In the genomic region with DNA sequence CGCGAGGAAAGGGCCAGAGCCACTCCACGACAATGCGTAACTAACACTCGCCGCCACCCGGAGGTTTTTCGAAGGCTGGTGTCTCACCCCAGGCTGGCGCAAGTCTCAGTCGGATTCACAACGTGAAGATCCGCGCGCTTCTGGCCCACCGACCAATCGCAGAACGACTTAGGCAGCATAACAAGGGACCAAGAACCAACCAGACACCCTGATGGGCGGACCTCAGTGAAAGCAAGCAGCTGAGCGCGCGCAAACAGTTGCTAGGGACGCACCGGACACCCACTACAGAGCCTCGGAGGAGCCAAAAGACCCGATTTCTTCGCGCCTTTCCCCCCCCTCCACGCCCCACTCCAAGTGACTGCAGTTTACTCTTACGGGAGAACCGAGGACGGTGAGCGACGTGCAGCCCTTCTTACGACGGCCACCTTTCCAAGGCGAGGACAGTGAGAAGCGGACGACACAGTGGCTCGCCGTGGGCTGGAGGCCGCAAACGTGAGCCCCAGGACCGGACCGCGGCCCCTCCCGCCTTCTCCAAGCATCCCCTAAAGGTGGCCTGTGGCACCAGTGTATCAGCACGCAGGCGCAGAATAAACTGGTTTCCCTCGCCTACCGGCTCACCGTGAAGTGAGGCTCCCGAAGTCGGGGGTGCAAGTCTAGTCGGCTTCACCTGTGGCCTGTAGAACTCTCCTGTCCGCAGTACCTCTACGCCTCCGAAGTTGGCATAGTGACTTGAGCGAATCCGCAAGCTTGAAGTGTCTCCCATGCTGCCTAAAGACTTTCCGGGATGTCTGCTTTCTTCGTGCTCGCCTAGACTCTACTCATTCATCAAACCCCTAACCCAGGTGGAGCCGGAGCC, we compare ENCODE assay signal across 8 mouse cellular contexts. TPM values are rescaled to one million over a fixed set of nuclear protein-coding genes. Genes with fewer than 3 reads are reported as not detected.
DNase-seq lines count a peak whose midpoint lies in the region; ATAC-seq lines count a peak whose summit lies in the region.

Ppp1r7 (plus strand) TSS at position 207 of the 856 bp plus-strand sequence.
Pask (minus strand) TSS at position 835 of the 856 bp plus-strand sequence.

- no peaks in the 10 kb centered on the region for H3K27me3 ChIP-seq in hindbrain, embryonic 16.5 days (replicated peaks; ENCODE audit: control insufficient read depth, insufficient read depth, low read length)

- 0 out of 2 replicates have a peak, but pooled peaks cover 4% of the 10 kb centered on the region for H3K36me3 ChIP-seq in hindbrain, embryonic 16.5 days (ENCODE audit: control insufficient read depth, insufficient read depth, low read length)
- peaks cover 18% of the 10 kb centered on the region for H3K36me3 ChIP-seq in macrophage (ENCODE audit: inconsistent target)

- H3K4me2 ChIP-seq in hindbrain, embryonic 16.5 days (ENCODE audit: low read length): peak within 1 kb of the TSS; percentile 93

- H3K4me3 ChIP-seq in hindbrain, embryonic 16.5 days (ENCODE audit: low read length): peak within 1 kb of the TSS; percentile 94
- H3K4me3 ChIP-seq in macrophage (ENCODE audit: inconsistent target): peak within 1 kb of the TSS; percentile 100

- H3K79me2 ChIP-seq in macrophage (ENCODE audit: inconsistent target): peaks cover 38% of the 10 kb centered on the region

- peak within 1 kb of the TSS; percentile 91 for H3K9ac ChIP-seq in hindbrain, embryonic 16.5 days (ENCODE audit: low read depth, low read length)

- H3K27ac ChIP-seq in hindbrain, embryonic 16.5 days (ENCODE audit: low read depth, low read length): peak within 1 kb of the TSS; percentile 76
- peak within 1 kb of the TSS; percentile 53 for H3K27ac ChIP-seq in macrophage

- peaks cover 9% of the 10 kb centered on the region for H3K4me1 ChIP-seq in hindbrain, embryonic 16.5 days (ENCODE audit: control insufficient read depth, insufficient read depth, low read depth, low read length)

- DNase-seq in WW6 (ENCODE audit: low read depth, low spot score): peak; percentile 85
- peak; percentile 83 to 92 for DNase-seq in cerebellum, postnatal 4 days (ENCODE audit: low spot score in 2 of 2)
- DNase-seq in gastrocnemius, adult 18-20 months (ENCODE audit: low spot score): peak; percentile 94
- peak; percentile 91 to 94 for DNase-seq in left cerebral cortex, adult 18-20 months (ENCODE audit: low spot score in 2 of 2)
- DNase-seq in right cerebral cortex, adult 18-20 months: peak; percentile 97
- DNase-seq in urinary bladder, postnatal 10 days (ENCODE audit: low spot score): peak; percentile 89

- 0% methylated on average over 56 of the region's 63 CpGs for WGBS in hindbrain, embryonic 16.5 days
- WGBS in macrophage (ENCODE audit: missing documents): under 1% methylated on average over 63 of the region's 63 CpGs

- no peaks in the 10 kb centered on the region for H3K9me3 ChIP-seq in hindbrain, embryonic 16.5 days (ENCODE audit: control insufficient read depth, low read length)

- ATAC-seq in hindbrain, embryonic 16.5 days: peak; percentile 96

RNA-seq across cellular contexts. Expression of gene Ppp1r7, which starts in this region (rescaled TPM):
- total RNA-seq in gastrocnemius, adult 18-20 months (2021): 10 to 100 TPM; 16.2 to 21.0 TPM
- 47.9 and 56.0 TPM in 2 replicates for polyA plus RNA-seq in hindbrain, embryonic 16.5 days (2015; fragmentation: Nextera tagmentation; extraction: Ambion mirVana)
- 10 to 100 TPM; 82.1 to 87.1 TPM for total RNA-seq in left cerebral cortex, adult 18-20 months (2021)
- 10 to 100 TPM in 18 of 26 experiments, 1 to 10 TPM in 8; 2.1 to 30.1 (median 13.0) TPM for total RNA-seq in macrophage (2018; cell fraction: chromatin; rRNA removed)
- total RNA-seq in macrophage (2018; cell fraction: cytosol; rRNA removed): 10 to 100 TPM; 16.1 to 42.3 (median 29.6) TPM
- 10 to 100 TPM in 20 of 26 experiments, 1 to 10 TPM in 6; 7.2 to 26.4 (median 14.5) TPM for total RNA-seq in macrophage (2018; cell fraction: nucleus; rRNA removed)
- 20.2 to 21.5 TPM (median 20.8 TPM) in 3 replicates for polyA plus RNA-seq in macrophage (2018)

RNA-seq across cellular contexts. Expression of gene Pask, which starts in this region (rescaled TPM):
- total RNA-seq in gastrocnemius, adult 18-20 months (2021): under 1 TPM; 0.07 to 0.32 TPM
- polyA plus RNA-seq in hindbrain, embryonic 16.5 days (2015; fragmentation: Nextera tagmentation; extraction: Ambion mirVana): 5.2 and 6.4 TPM in 2 replicates
- 1 to 10 TPM; 5.5 to 6.8 TPM for total RNA-seq in left cerebral cortex, adult 18-20 months (2021)
- 10 to 100 TPM in 2 of 26 experiments, 1 to 10 TPM in 21, under 1 TPM in 3; 0.29 to 12.5 (median 4.7) TPM for total RNA-seq in macrophage (2018; cell fraction: chromatin; rRNA removed)
- total RNA-seq in macrophage (2018; cell fraction: cytosol; rRNA removed): 1 to 10 TPM in 6 of 26 experiments, under 1 TPM in 20; 0.14 to 1.5 (median 0.71) TPM
- total RNA-seq in macrophage (2018; cell fraction: nucleus; rRNA removed): 10 to 100 TPM in 1 of 26 experiments, 1 to 10 TPM in 22, under 1 TPM in 3; 0.80 to 12.7 (median 2.3) TPM
- polyA plus RNA-seq in macrophage (2018): 0.56 to 2.4 TPM (median 0.61 TPM) in 3 replicates

Comparison
In these comparisons a context has a peak if more than half of its experiments do, and no peak if none do; other contexts are left out.
1. Peak in every context shown above with its lines: DNase-seq, ATAC-seq, H3K4me3 ChIP-seq and H3K27ac ChIP-seq.
2. RNA of gene Pask (total RNA-seq): 5.5 to 6.8 TPM in left cerebral cortex, adult 18-20 months; 0.07 to 0.32 TPM in gastrocnemius, adult 18-20 months; every median in the first group is over 4 times any median in the second.